Comparison of ENCODE assay signal across 27 mouse cellular contexts in the genomic region with DNA sequence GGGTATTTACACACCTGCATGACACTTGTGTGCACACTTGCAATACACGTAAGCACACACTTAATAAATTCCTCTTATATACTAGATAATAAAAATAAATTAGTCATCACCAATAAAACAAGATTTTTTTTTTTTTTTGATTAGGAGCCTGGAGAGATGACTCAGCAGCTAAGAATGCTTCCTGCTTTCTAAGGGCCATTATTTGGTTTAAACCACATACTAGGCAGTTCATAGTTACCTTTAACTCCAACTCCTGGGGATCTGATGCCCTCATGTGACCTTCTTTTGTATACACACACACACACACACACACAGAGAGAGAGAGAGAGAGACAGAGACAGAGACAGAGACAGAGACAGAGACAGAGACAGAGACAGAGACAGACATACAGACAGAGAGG.
A peak's percentile ranks its signal among the peaks of the same experiment; 100 is the strongest.
DNase-seq lines count a peak whose midpoint lies in the region; TF ChIP-seq lines count a peak whose summit lies in the region.
"Had no signal": no experiment of that assay in that cellular context is flagged by ENCODE, and none has a peak within 500 bp of the region (broad histone marks: within the 10 kb centered on the region; RNA-seq: fewer than 3 reads in every experiment).

No protein-coding gene starts in this region.

- no peaks in the 10 kb centered on the region; the same call in 1 of the 2 replicates for H3K4me1 ChIP-seq in lung, adult 2 months (ENCODE audit: control insufficient read depth, insufficient read depth, low read length)
- H3K4me1 ChIP-seq: embryonic facial prominence, embryonic 10.5 days; embryonic facial prominence, embryonic 15.5 days; forebrain, embryonic 13.5 days; heart, embryonic 10.5 days; heart, embryonic 15.5 days; hindbrain, embryonic 12.5 days; intestine, embryonic 15.5 days; limb, embryonic 15.5 days; liver, embryonic 13.5 days; midbrain, embryonic 12.5 days; neural tube, embryonic 12.5 days had no signal

- peak; percentile 25 for DNase-seq in lung, postnatal 25 days (ENCODE audit: low spot score)
- DNase-seq in lung, adult 2 months, result no peak
- peak; percentile 77 for DNase-seq in Muller cell, postnatal 12 days (ENCODE audit: inconsistent ontology term)
- DNase-seq in fibroblast of lung, adult 2 months (ENCODE audit: low read depth), result peak; percentile 37
- DNase-seq in testis, postnatal 14 days (ENCODE audit: low spot score), result no peak
- DNase-seq in thymus, postnatal 14 days, result no peak
- no peak for DNase-seq in ovary, postnatal 10 days (ENCODE audit: low spot score)
- DNase-seq: adrenal gland, adult 2 months; cerebellum, adult 2 months; cerebellum, postnatal 14 days; gastrocnemius, postnatal 10 days; kidney, adult 8-10 months; kidney, postnatal 14 days; liver, embryonic 13.5 days had no signal

- TF ChIP-seq CTCF in lung, adult 2 months (IDR thresholded peaks at IDR 0.05; ENCODE audit: insufficient read depth, low read length), result no peak

- H3K4me3 ChIP-seq in lung, adult 2 months (replicated peaks; ENCODE audit: extremely low read depth, low read depth, low read length), result no peak overlapping the region
- H3K4me3 ChIP-seq: embryonic facial prominence, embryonic 10.5 days; embryonic facial prominence, embryonic 15.5 days; forebrain, embryonic 13.5 days; heart, embryonic 10.5 days; heart, embryonic 15.5 days; hindbrain, embryonic 12.5 days; intestine, embryonic 15.5 days; left cerebral cortex, adult 2 months; limb, embryonic 15.5 days; liver, embryonic 13.5 days; megakaryocyte, embryonic 14.5 days; midbrain, embryonic 12.5 days; myocyte; neural tube, embryonic 12.5 days had no signal

- 66% methylated on average over 1 of the region's 1 CpGs for WGBS in lung, adult 2 months

- no peak for TF ChIP-seq POLR2A in lung, adult 2 months (IDR thresholded peaks at IDR 0.05; ENCODE audit: borderline replicate concordance, extremely low read depth, low read depth, low read length)

Comparison
In these comparisons a context has a peak if more than half of its experiments do, and no peak if none do; other contexts are left out.
1. DNase-seq: peak in lung, postnatal 25 days (single experiment), Muller cell, postnatal 12 days (single experiment) and fibroblast of lung, adult 2 months (single experiment); none in lung, adult 2 months (single experiment), testis, postnatal 14 days (single experiment), thymus, postnatal 14 days (single experiment) and ovary, postnatal 10 days (single experiment).